Mouse (Mus musculus) liver, embryonic 14.5 days (tissue): ENCODE data around the gene Gzme. TPM values are rescaled to one million over a fixed set of nuclear protein-coding genes. Genes with fewer than 3 reads are reported as not detected.

Source experiments
- ATAC-seq: fragments of 200-750 bp; cut with Nextera tagmentation; 2 replicates; pipeline ENCODE4 v1.8.0; 2017; ENCODE audit warnings: moderate number of reproducible peaks, mild to moderate bottlenecking, moderate library complexity; ENCODE audit not compliant: insufficient read depth
- DNase-seq, 3 experiments: peaks; one replicate each; pipeline ENCODE4 v3.0.0-alpha.2; 2012 to 2013; ENCODE audit warnings: low read depth in 3 of 3, low spot score in 3 of 3
- H3K27ac ChIP-seq: fragments of 300-500 bp; sonication (generic); 2 replicates; pipeline ENCODE4 v1.5.1; 2014; ENCODE audit warnings: moderate library complexity, mild to moderate bottlenecking, control low read depth, inconsistent platforms
- H3K27me3 ChIP-seq: fragments of 300-500 bp; sonication (generic); 2 replicates; pipeline ENCODE4 v1.6.1; 2014; ENCODE audit warnings: mild to moderate bottlenecking, low read length, moderate library complexity; ENCODE audit not compliant: control insufficient read depth, insufficient read depth
- H3K36me3 ChIP-seq: fragments of 300-500 bp; sonication (generic); replicated peaks from 2 replicates; pipeline ENCODE4 v1.6.1; 2014; ENCODE audit warnings: low read depth; ENCODE audit not compliant: control insufficient read depth, insufficient read depth
- H3K4me1 ChIP-seq, 2 experiments: fragments of 200-500 bp in 1 of 2; fragments of 300-500 bp in 1 of 2; sonication (generic) in 1 of 2; replicated peaks; 2 replicates each; pipeline ENCODE4 v1.6.1; 2012 to 2014; ENCODE audit warnings: antibody characterized with exemption in 1 of 2, inconsistent platforms in 1 of 2, low read length in 1 of 2; ENCODE audit not compliant: control insufficient read depth in 2 of 2, insufficient read depth in 2 of 2
- H3K4me2 ChIP-seq: fragments of 300-500 bp; sonication (generic); 2 replicates; pipeline ENCODE4 v1.6.1; 2014; ENCODE audit warnings: low read depth, mild to moderate bottlenecking, control low read depth, moderate library complexity
- H3K4me3 ChIP-seq, 2 experiments: fragments of 200-500 bp in 1 of 2; fragments of 300-500 bp in 1 of 2; sonication (generic) in 1 of 2; 2 replicates each; pipeline ENCODE4 v1.5.1; 2012 to 2014; ENCODE audit warnings: low read depth in 2 of 2, low read length in 2 of 2, mild to moderate bottlenecking in 2 of 2, control low read depth in 1 of 2, inconsistent platforms in 1 of 2, moderate library complexity in 1 of 2; ENCODE audit not compliant: insufficient read depth in 1 of 2
- H3K9ac ChIP-seq: fragments of 300-500 bp; sonication (generic); replicated peaks from 2 replicates; pipeline ENCODE4 v1.6.1; 2014; ENCODE audit warnings: mild to moderate bottlenecking, control low read depth, moderate library complexity
- H3K9me3 ChIP-seq: fragments of 300-500 bp; sonication (generic); 2 replicates; pipeline ENCODE4 v1.6.1; 2016; ENCODE audit warnings: low read length, mixed read lengths; ENCODE audit not compliant: control insufficient read depth
- CTCF ChIP-seq: IDR thresholded peaks from 2 replicates; pipeline ENCODE4 v1.5.1; 2016; ENCODE audit warnings: antibody characterized with exemption, low read depth, control low read depth
- EP300 ChIP-seq: IDR thresholded peaks from 2 replicates; pipeline ENCODE4 v1.6.1; 2016; ENCODE audit warnings: antibody characterized with exemption, low read depth
- WGBS: fragments of 180-500 bp; shearing (Covaris S2); extraction: QIAGEN DNeasy Blood & Tissue Kit; methylation state at CpG from one replicate; pipeline ENCODE4 v1.1.7; 2014; ENCODE audit not compliant: insufficient replicate concordance; 5-methylcytosine and 5-hydroxymethylcytosine counted together
- microRNA-seq: library from miRNA; unstranded; fragments of <30 nt; microRNA quantifications from one replicate; pipeline ENCODE4, GENCODE M21; 2016
- polyA plus RNA-seq, 2 experiments: library from polyadenylated mRNA; depleted of rRNA in 1 of 2; stranded (reverse) in 1 of 2; unstranded in 1 of 2; fragments of >200 nt; fragmentation: Nextera tagmentation in 1 of 2; extraction: Ambion mirVana in 1 of 2; gene quantifications; 2 replicates each; pipeline versions ENCODE4 v1.2.1 to v1.2.3; 2012 to 2014

Gene Gzme
- polyA plus RNA-seq, 2 experiments = not detected

DNA sequence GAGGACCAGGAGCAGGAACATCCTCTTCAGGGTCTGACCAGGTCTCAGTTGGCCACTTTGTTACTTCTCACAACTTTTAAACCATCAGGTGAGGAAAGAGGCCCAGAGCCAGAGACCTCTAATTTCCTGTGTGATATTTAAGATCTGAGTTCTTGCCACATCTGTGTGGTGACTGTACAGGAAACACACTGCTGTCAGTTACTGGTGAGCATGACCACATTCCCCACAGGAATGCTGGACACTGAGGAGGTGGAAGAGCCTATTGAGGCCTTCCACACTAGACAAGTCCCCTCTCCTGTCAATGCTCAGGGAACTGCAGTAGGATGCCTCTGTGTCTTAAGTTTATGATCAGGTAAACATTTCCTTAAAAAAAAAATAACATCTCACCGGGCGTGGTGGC, 35.3 kb downstream of the Gzme start, which contains the start of gene Mcpt8:
Gene Mcpt8 (minus strand): TSS at position 107 of the 400 bp plus-strand sequence.
- no peaks in the 10 kb centered on the region for H3K9me3 ChIP-seq
- WGBS = 89% methylated on average over 2 of the region's 2 CpGs
- H3K4me3 ChIP-seq = no peak within 1 kb of the TSS
- no peaks in the 10 kb centered on the region for H3K27me3 ChIP-seq
- TF ChIP-seq CTCF (no peak), EP300 (no peak)
- no peaks in the 10 kb centered on the region for H3K36me3 ChIP-seq
- ATAC-seq (no peak), DNase-seq (no peak)
- no peak within 1 kb of the TSS for H3K9ac ChIP-seq
- no peak within 1 kb of the TSS for H3K27ac ChIP-seq
- no peak within 1 kb of the TSS for H3K4me2 ChIP-seq
- H3K4me1 ChIP-seq = no peaks in the 10 kb centered on the region

DNA sequence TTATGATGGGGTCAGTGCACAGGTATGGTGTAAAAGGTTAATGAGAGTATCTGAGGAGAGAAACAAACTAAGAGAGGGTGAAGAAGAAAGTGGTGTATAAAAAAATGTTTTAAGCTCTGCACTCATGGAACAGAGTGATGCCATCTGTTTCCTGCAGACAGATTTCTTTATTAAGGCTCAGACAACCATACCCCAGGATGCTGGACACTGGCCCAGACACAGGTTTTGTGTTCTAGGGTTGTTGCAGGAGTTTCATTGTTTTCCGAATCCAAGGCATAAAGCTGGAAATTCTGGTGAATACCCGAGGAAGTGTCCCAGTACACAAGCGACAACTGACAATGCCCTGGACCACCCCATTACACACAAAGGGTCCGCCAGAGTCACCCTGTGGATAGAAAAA, 38.4 kb downstream of the Gzme start:
- WGBS = 63% methylated on average over 4 of the region's 4 CpGs
- no peaks in the 10 kb centered on the region for H3K9me3 ChIP-seq
- DNase-seq = no peak
- no peak overlapping the region for H3K4me2 ChIP-seq
- no peaks in the 10 kb centered on the region for H3K36me3 ChIP-seq
- ATAC-seq = no peak
- no peaks in the 10 kb centered on the region for H3K4me1 ChIP-seq
- H3K4me3 ChIP-seq = no peak overlapping the region
- no peak overlapping the region for H3K27ac ChIP-seq
- TF ChIP-seq EP300 = no peak
- no peak for TF ChIP-seq CTCF
- no peak overlapping the region for H3K9ac ChIP-seq
- H3K27me3 ChIP-seq = no peaks in the 10 kb centered on the region

Small RNA genes within 50 kb of the gene (microRNA-seq; reads per million reads assigned to microRNA genes)
- gene Mir6949 = not detected

Other genes starting within 250 kb of the Gzme start
- gene Cbln3, start 236.2 kb downstream of the Gzme start, polyA plus RNA-seq (2012; rRNA removed) = 0.15 and 0.16 TPM in 2 replicates
- 0.06 and 0.15 TPM in 2 replicates for gene Cbln3, start 236.2 kb downstream of the Gzme start, polyA plus RNA-seq (2014; fragmentation: Nextera tagmentation; extraction: Ambion mirVana)
- gene Khnyn, start 235.7 kb downstream of the Gzme start, polyA plus RNA-seq (2012; rRNA removed) = 5.8 and 7.5 TPM in 2 replicates
- 2.4 and 2.8 TPM in 2 replicates for gene Khnyn, start 235.7 kb downstream of the Gzme start, polyA plus RNA-seq (2014; fragmentation: Nextera tagmentation; extraction: Ambion mirVana)
- gene Sdr39u1, start 220.3 kb downstream of the Gzme start, polyA plus RNA-seq (2012; rRNA removed) = 6.1 and 6.7 TPM in 2 replicates
- gene Sdr39u1, start 220.3 kb downstream of the Gzme start, polyA plus RNA-seq (2014; fragmentation: Nextera tagmentation; extraction: Ambion mirVana) = 11.8 and 12.0 TPM in 2 replicates
- gene Cma1, start 175.9 kb downstream of the Gzme start, polyA plus RNA-seq (2012; rRNA removed) = 0.12 and 0.13 TPM in 2 replicates
- gene Cma1, start 175.9 kb downstream of the Gzme start, polyA plus RNA-seq (2014; fragmentation: Nextera tagmentation; extraction: Ambion mirVana) = 0.15 and 0.25 TPM in 2 replicates
- not detected in 2 replicates for gene Cma2, start 169.6 kb downstream of the Gzme start, polyA plus RNA-seq (2012; rRNA removed)
- gene Cma2, start 169.6 kb downstream of the Gzme start, polyA plus RNA-seq (2014; fragmentation: Nextera tagmentation; extraction: Ambion mirVana) = not detected in 2 replicates
- gene Mcpt1, start 102.7 kb downstream of the Gzme start, polyA plus RNA-seq (2012; rRNA removed) = not detected in 2 replicates
- not detected in 2 replicates for gene Mcpt1, start 102.7 kb downstream of the Gzme start, polyA plus RNA-seq (2014; fragmentation: Nextera tagmentation; extraction: Ambion mirVana)
- gene Mcpt9, start 90.1 kb downstream of the Gzme start, polyA plus RNA-seq (2012; rRNA removed) = not detected in 2 replicates
- gene Mcpt9, start 90.1 kb downstream of the Gzme start, polyA plus RNA-seq (2014; fragmentation: Nextera tagmentation; extraction: Ambion mirVana) = not detected in 2 replicates
- gene Mcpt2, start 78.6 kb downstream of the Gzme start, polyA plus RNA-seq (2012; rRNA removed) = 0.06 and 0.11 TPM in 2 replicates
- gene Mcpt2, start 78.6 kb downstream of the Gzme start, polyA plus RNA-seq (2014; fragmentation: Nextera tagmentation; extraction: Ambion mirVana) = 0.13 and 0.22 TPM in 2 replicates
- 0.04 TPM in 1 of 2 replicates, not detected in the other for gene Mcpt4, start 58.3 kb downstream of the Gzme start, polyA plus RNA-seq (2012; rRNA removed)
- not detected in 2 replicates for gene Mcpt4, start 58.3 kb downstream of the Gzme start, polyA plus RNA-seq (2014; fragmentation: Nextera tagmentation; extraction: Ambion mirVana)
- gene Mcpt8, start 35.4 kb downstream of the Gzme start, polyA plus RNA-seq (2012; rRNA removed) = 0.79 and 4.6 TPM in 2 replicates
- 4.3 and 15.8 TPM in 2 replicates for gene Mcpt8, start 35.4 kb downstream of the Gzme start, polyA plus RNA-seq (2014; fragmentation: Nextera tagmentation; extraction: Ambion mirVana)
- 32.2 and 32.6 TPM in 2 replicates for gene Ctsg, start 18.1 kb downstream of the Gzme start, polyA plus RNA-seq (2012; rRNA removed)
- gene Ctsg, start 18.1 kb downstream of the Gzme start, polyA plus RNA-seq (2014; fragmentation: Nextera tagmentation; extraction: Ambion mirVana) = 27.1 and 48.4 TPM in 2 replicates
- gene Gzmd, start 12.0 kb upstream of the Gzme start, polyA plus RNA-seq (2012; rRNA removed) = 0.04 TPM in 1 of 2 replicates, not detected in the other
- not detected in 2 replicates for gene Gzmd, start 12.0 kb upstream of the Gzme start, polyA plus RNA-seq (2014; fragmentation: Nextera tagmentation; extraction: Ambion mirVana)
- gene Gzmg, start 39.0 kb upstream of the Gzme start, polyA plus RNA-seq (2012; rRNA removed) = not detected in 2 replicates
- gene Gzmg, start 39.0 kb upstream of the Gzme start, polyA plus RNA-seq (2014; fragmentation: Nextera tagmentation; extraction: Ambion mirVana) = not detected in 2 replicates
- not detected in 2 replicates for gene Gzmn, start 54.0 kb upstream of the Gzme start, polyA plus RNA-seq (2012; rRNA removed)
- gene Gzmn, start 54.0 kb upstream of the Gzme start, polyA plus RNA-seq (2014; fragmentation: Nextera tagmentation; extraction: Ambion mirVana) = not detected in 2 replicates
- gene Gzmf, start 90.8 kb upstream of the Gzme start, polyA plus RNA-seq (2012; rRNA removed) = 0.05 TPM in 1 of 2 replicates, not detected in the other
- gene Gzmf, start 90.8 kb upstream of the Gzme start, polyA plus RNA-seq (2014; fragmentation: Nextera tagmentation; extraction: Ambion mirVana) = not detected in 2 replicates
- not detected in 2 replicates for gene Gzmc, start 114.0 kb upstream of the Gzme start, polyA plus RNA-seq (2012; rRNA removed)
- not detected in 2 replicates for gene Gzmc, start 114.0 kb upstream of the Gzme start, polyA plus RNA-seq (2014; fragmentation: Nextera tagmentation; extraction: Ambion mirVana)
- gene Gzmb, start 141.6 kb upstream of the Gzme start, polyA plus RNA-seq (2012; rRNA removed) = 0.06 and 0.17 TPM in 2 replicates
- gene Gzmb, start 141.6 kb upstream of the Gzme start, polyA plus RNA-seq (2014; fragmentation: Nextera tagmentation; extraction: Ambion mirVana) = 0.18 TPM in 1 of 2 replicates, not detected in the other
- gene Atp12a, start 244.4 kb upstream of the Gzme start, polyA plus RNA-seq (2012; rRNA removed) = not detected in 2 replicates
- gene Atp12a, start 244.4 kb upstream of the Gzme start, polyA plus RNA-seq (2014; fragmentation: Nextera tagmentation; extraction: Ambion mirVana) = not detected in 2 replicates